Mouse (Mus musculus) ovary, adult 18-20 months (tissue): ENCODE measurements around the gene Gm29427.

ENCODE experiments used
- DNase-seq: peaks from one replicate; pipeline ENCODE4 v3.0.0; 2022; ENCODE audit warnings: low spot score, mixed read lengths

Gm29427 gene

DNA sequence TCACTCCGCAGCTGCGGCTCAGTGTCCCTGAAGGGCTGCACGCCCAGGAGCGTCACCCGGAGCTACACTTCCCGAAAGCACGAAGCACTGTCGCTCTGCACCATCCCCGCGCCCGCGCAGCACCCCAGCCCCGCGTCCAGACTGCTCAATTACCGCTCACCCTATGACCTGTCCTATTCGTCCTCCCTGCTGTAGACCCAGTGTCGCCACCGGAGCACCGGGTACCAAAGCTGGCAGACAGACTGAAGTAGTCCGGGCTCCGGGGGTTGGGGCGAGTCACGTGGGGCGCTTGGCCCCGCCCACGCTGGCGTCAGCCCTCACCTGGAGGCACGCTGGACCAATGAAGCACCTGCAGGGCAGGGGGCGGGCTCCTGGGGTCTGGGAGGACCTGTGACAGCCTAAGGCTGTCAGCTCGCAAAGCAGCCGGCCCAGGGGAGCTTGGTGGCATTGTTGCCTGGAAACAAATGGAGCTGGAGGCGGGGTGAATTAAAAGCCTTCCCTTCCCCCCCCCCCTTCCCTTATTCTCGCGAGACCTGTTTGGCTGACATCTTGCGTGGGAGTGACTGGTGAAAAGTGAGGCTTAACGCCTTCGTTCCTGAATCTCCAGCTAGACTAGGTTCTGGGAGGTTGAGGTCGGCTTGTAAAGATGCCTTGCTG is at the start of gene Gm29427:
Gene Gm29427, minus strand, starts transcription at position 239 of the 657 bp plus-strand sequence.
- DNase-seq: peak; percentile 87

DNA sequence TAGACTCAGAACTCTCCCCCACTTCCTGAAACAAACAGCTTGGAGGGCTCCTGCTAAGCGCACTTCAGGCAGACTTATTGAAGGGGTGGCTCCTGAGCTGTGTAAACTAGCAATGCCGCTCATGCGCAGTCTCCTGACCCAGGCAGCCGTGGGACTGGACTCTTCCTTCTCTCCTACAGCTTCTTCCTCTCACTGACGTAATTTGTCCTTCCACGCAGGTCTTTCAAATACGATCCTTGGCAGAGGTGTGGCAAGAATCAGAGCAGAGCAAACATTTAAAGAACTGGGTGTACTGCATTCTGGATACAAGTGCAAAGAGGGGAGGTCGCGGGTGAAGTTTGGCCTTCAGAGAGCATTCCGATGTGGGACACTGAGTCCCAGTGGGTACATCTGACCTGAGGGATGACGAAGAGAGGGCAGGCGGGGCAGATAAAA is 48.4 kb upstream of the Gm29427 start:
- DNase-seq: peak; percentile 47

DNA sequence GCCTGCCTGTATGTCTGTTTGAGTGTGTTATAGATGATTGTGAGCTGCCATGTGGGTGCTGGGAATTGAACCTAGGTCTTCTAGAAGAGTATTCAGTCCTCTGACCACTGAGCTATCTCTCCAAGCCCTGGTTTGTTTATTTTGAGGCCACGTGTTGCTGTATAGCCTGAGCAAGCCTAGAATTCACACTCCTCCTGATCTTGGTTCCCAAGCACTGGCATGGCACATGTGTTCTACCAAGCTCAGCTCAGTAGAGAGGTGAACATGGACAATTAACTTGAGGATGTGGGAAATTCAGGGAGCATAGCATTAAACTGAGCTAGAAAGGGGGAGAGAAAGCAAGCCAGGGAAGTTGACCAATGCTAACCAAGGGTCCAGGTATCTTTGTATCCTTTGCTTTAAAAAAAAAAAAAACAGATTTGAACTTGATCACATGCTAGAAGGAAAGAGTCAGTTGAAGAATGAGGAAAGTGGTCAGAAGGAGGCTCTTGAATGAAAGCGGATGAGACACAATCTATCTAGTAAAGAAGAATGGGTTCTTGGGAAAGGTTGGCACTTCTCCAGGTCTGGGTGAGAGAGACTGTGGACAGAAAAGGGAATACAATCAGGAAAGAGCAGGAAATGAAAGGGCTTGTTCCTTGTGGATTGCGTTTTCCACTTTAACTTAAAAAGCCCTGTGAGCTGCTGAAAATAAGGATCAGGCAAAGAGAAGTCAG is 46.6 kb upstream of the Gm29427 start:
- DNase-seq: no peak

DNA sequence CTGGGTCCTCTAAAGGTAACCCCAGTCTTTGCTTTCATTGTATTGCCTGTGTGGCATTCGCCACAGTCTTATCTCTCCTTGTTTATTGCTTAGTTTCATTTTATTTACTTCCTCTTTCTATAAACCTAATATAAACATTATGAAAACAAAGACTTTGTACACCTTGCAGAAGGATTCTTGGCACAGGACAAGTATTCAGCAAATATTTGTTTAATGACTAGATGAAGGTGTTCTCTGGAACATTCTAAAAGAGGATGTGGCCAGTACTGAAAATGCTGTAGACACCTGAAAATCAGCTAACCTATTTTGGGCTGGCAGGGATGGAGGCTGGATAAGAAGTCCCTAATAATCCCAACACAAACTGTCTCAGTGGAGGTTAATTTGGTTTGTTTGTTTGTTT is 46.0 kb upstream of the Gm29427 start:
- no peak for DNase-seq

DNA sequence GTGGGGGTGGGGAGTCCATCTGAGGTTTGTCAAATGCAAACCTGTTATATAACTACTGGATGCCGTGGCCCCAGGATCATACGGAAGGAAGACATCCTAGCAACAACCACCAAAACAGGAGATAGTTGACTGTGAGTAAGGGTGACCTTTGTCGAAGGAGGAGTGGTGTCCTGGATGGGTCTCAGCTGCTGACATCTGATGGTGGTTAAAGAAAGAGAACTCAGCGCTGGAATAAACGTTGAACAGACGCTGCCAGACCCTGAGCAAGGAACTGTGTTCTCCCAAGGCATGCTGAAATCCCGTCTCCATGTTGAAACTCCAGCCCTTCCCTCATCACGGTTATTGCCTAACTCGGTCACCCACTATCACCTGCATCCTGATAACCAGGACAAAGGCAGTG is 44.1 kb upstream of the Gm29427 start:
- no peak for DNase-seq

DNA sequence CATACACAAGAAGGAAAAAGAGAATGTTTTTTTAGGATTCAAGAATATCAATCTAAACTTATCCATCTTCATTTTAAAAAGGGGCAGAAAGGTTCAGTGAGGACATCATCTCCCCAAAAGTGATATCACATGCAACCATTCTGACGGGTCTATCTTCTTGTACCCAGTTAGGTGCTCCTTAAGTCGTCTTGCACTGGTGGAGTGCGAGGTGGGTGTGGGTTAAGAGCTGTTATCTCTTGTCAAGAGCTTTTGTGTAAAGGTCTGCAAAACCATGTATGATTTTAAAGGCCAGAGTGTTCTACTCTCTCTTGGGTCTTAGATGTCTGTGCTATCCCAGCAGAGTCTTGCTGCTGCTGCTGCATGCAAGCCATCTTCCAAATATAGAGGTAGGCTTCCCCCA is 31.2 kb upstream of the Gm29427 start:
- no peak for DNase-seq

DNA sequence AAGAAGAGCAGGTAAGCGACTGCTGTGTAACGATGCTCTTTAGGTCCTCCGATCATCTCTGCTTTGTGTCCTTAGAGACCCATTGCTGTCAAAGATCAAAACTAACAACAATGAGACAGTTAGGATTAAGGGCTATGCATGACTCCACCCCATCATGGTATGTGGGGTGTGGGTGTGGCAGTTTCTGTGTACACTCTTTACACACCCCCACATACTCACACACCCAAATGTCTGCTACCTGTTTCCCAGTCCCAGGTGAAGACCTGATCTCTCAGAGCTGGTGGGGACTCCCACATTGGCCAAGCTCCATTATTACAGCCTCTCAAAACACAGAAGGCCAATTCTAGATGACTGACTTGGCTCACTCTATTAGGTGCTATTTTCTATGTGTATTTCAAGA is 30.0 kb upstream of the Gm29427 start:
- DNase-seq: no peak

DNA sequence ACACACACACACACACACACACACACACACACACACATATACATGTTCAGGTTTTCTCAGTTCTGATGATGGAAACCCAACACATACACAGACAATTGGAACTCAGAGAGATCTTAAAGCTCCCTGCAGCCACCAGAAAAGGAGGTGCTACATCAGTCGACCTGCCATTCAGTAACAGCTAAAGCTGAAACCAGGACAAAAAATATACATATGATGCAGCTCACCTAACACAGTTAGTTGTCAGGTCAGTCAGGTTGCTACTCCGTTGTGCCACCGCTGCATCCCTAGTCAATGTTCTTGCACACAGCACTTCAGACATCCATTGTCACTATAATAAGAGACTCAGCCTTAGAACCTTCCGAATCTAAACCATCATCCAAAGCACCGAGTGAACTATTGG is 29.4 kb upstream of the Gm29427 start:
- DNase-seq: no peak

DNA sequence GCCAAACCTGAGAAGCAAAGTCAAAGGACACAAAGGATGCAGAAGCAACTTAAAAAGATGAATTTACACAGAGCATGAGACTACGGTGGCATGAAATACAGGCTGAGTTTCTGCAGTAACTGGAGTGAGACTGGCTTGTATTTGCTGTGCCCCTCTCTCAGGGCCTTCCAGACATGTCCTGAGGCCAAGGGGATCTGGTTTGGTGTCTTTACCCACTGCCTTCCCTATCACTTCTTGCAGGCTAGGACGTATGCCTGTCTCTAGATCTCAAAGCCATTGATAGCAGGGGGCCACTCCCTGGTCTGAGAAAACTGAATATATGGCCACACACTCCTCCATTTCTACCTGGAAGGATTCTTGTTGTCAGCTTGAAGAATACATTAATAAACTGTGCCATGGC is 28.6 kb upstream of the Gm29427 start:
- no peak for DNase-seq

DNA sequence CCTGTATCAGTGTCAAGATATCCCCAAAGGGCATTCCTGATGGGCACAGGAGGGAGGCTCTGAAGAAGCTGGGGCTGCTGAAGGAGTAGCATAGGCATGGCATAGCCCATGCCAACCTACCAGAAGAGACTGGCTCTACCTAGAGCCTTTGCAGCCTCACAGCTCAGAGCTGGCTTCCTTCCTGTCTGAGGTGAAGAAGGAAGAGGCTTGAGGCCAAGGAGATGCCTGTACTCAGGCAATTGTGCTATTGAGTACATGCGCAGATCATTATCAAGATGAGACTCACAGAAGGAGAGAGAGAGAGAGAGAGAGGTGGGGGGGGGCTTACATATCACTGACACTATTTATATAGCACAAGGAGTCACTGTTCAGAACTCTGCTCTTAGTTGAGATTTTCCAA is 28.2 kb upstream of the Gm29427 start:
- no peak for DNase-seq

DNA sequence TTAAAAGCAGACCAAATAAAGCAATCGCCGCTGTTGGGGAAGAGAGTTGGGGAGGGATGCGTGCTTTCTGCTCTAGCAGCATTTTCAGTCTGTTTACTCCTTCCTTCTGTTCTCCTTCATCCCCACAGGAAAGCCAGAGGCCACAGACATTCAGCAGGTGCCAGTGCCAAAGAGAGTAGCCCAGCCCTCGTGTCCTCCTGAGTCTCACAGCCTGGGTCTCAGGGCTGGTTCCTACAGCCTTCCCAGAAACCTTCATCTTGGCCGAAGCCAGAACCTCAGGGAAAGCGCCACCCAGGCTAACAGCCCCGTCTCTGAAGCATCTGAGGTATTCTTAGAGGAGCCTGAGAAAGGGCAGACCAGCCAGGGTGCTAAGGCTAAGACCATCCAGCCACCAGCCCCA is 26.6 kb upstream of the Gm29427 start:
- no peak for DNase-seq

DNA sequence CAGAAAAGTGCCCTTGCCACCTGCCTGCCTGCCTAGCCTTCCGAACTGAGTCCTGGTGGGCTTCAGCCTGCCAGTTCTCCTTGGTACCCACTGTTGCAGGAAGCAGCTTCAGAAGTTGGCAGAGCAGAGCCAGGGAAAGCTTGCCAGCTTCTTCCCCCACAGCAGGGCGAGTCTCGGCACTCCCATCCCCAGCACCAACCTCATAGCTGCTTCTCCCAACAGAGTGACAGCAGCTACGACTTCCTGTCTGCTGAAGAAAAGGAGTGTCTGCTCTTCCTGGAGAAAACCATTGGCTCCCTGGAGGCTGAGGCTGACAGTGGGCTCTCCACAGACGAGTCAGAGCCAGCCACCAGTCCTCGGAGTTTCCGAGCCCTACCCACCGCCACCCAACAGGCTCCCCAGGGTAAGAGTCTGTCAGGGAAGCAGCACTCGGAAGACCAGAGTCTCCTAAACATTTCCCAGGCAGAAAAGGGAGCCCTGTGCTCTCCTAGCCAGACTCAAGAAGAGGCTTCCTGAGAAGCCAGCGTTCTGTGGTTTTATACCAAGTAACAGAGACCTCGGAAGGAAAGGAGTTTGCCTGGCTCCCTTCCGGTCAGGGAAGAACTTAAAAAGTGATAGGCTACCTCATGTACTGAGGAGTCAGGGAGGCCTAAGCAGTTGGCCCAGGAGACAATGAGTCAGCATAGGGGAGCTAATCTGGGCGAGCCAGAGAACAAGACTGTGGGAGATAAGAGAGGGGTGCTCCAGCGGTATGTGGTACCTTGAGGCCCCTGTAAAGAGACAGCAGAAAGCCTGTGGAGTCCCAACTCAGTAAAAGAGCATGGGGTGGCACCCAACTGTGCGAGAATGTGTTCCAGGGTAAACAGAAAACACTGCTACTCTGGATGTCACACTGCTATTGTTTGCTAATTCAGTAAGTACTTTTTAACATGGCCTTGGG is 25.5 kb upstream of the Gm29427 start:
- DNase-seq: no peak

DNA sequence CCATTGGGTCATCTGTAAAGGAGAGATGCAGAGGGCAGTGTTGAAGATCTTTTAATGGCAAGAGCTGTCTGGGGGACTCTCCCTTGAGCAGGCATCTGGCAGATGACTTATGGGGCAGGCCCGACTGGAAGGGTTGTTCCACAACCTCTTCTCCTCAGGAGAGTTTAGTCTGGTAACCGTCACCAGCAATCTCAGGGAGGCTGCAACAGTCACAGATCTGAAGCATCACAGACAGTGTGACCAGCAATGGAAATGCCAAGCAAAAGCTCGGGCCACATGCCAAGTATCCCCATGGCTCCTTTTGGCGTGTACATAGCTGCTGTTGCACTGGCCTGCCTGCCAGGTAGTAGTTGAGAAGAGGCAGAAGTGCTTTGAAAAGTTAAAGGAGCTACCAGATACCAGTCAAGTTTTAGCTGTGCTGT is 24.6 kb upstream of the Gm29427 start:
- no peak for DNase-seq

DNA sequence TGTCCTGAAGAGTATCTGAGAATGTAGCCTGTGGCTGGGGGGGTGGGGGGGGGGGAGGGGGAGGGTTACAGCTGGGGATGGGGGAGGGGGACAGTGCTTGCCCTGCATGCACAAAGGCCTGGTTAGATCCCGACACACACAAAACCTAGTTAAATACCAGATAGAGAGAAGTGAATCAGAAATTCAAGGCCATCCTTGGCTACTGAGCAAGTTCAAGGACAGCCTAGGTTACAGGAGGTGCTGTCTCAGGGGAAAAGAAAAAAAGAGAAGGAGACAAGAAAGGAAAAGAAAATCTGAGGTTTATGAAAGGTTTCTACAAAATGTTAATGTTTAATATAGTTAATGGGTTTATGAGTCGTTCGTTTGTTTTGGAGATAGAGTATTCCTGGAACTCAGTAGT is 24.0 kb upstream of the Gm29427 start:
- DNase-seq: no peak

DNA sequence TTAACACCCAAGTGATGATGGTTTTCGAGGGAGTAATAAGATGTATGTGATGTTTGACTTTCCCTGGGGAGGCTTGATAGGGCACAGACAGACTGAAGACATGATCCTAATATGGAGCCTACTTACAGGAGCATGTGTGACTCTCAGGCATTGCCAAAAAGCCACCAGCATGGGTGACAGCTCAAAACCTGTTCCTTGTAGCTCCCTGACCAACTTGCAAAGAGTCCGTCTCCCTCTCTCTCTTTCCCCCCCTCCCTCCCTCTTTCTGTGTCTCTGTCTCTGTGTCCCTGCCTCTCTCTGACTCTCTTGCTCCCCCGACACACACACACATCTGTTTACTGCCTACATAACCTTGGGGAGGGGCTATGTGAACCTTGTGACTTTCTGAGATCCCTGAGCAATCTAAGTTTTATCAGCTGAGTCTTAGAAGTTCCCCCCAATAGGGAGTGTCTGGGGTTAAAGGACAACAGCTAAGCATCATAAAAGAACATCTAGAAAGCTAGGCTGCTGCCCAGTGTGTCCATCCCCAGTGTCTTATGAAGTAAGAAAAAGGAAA is 23.0 kb upstream of the Gm29427 start:
- no peak for DNase-seq

DNA sequence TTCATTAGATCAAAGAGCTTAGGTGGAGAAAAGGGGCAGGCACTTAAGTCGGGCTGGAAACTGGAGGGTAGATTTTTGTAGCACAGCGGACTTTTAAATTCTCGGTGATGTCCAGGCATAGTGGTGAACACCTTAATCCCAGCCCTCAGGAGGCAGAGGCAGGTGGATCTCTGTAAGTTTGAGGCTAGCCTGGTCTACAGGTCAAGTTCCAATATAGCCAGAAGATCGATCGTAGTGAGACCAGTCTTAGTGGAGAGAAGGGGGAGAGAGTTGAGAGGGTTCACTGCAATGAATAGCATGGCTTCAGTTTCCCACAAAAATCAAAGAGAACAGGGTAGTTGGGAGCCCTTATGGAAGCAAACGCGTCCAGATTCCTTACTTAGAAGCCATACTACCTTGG is 22.3 kb upstream of the Gm29427 start:
- DNase-seq: no peak

DNA sequence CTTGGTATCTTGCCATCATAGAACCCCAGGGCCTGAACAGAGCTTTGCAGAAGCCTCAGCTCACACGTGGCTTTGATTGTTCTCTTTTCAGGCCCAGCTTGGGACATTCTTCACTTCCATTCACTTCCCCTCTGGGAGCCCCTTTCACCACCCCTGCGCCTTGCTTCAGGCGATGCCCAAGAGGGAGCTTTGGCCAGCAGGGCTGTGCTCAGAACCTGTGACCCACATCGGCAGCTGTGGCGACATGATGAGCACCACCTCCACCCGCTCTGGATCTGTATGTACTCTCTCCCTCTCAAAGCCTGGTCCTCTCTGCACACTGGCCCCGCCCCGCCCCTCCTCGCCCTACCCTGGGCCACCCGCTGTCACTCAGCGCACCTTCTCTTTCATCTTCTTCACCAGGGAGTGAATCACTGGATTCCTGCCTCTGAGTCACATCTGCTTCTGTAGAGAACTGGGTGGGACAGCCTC is 21.8 kb upstream of the Gm29427 start:
- DNase-seq: no peak

DNA sequence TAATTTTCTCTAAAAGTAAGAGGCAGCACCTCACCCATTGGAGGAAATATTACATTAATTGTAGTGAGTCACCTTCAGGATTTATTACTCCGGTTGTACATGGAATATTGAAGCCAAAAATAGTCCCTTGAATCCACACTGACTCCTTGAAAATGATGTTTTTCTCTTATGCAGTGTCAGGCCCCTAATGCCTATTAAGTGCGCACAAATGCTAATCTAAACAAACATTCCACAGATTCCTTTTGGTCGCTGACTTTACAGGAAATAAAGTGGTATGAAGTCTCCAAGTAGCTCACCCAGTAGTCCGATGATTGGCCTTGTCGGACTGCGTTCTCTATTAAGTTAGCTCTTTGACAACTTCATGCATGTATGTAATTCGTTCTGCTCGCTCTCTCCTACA is 19.3 kb upstream of the Gm29427 start:
- DNase-seq: no peak

DNA sequence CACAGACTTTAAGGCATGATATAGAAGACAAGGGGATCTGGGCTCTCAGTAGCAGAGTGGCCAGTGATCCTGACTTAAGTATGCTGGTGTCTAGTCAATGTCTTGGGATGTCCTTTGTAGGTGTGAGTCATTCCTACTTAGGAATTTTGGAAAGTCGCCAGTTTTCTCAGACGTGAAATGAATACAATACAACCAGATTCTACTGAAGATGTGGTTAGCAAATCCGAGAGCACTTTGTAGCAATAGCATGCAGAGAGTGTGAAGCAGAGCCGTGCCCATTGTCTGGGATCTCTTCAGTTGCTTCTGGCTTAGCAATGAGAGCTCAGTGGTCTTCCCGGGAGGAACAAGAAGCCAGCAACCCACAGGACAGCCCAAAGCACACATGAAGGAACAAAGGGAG is 18.9 kb upstream of the Gm29427 start:
- no peak for DNase-seq

DNA sequence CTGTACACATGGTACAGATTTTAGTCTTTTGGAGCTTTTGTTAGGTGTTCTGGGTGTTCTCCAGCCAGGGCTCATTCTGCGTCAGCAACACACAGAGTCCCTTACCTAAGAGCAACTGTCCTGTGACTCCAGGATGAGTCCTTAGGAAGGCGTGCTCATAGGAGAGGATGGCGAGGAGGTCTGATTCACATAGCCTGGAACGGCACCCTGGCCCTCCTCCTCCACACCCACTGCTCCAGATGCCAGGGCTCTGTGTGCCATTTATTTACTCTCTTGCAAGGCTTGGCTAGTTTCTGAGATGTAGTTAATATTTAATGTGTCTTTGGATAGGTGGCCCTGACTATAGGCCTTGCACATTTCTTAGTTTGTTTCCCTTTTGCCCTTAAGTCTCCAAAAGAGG is 18.1 kb upstream of the Gm29427 start:
- no peak for DNase-seq

DNA sequence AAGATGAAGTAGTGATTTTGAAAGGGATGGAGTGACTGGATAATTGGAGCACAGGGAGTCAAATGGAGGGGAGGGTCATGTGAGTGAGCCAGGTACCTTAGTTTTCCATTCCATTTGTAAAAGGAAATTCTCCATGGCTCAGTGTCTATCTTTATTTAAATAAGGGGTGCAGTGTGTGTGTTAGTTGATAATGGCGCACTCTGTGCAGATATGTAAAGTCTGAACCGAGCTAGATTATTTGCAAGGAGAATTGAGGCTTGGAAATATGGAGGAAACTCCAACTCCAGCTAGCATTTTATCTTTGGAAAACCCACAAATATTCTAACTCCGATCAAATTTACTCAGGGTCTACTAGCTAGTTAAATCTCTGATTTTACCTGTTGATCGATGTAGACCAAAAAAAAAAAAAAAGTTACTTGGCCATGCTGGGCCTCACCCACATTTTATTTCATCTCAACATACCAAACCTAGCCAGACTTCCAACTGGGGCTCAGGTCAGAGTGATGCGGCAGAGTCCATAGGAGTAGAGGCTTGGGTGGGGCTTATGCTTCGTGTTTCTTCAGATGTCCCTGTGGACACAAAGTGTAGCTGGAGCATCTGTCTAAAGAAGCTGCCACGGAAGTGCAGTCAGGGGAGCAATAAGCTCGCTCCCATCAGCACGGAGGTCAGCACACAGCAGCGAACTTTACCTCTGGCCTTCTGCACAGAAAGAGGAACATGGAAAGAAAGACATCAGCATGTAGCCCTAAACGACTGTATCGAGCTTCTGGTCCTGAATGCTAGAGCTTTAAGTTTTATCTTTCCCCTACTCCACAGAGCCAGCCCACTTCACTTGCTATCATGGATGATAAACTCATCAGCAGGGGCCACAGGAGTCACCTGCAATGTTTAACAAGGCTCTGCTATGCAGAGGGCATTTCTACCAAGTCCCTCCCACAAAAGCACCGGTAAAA is 17.4 kb upstream of the Gm29427 start:
- DNase-seq: no peak
